Mouse (Mus musculus) midbrain, embryonic 13.5 days (tissue): ENCODE results near the gene Nrxn2. TPM values are rescaled to one million over a fixed set of nuclear protein-coding genes. Genes with fewer than 3 reads are reported as not detected.

ENCODE experiments used
- ATAC-seq: fragments of 200-750 bp; cut with Nextera tagmentation; 2 replicates; pipeline ENCODE4 v1.8.0; 2017; ENCODE audit warnings: mild to moderate bottlenecking, moderate TSS enrichment, moderate library complexity
- H3K27ac ChIP-seq: fragments of 300-500 bp; sonication (generic); 2 replicates; pipeline ENCODE4 v1.5.1; 2015; ENCODE audit warnings: inconsistent platforms, mild to moderate bottlenecking, moderate library complexity
- H3K27me3 ChIP-seq: fragments of 300-500 bp; sonication (generic); 2 replicates; pipeline ENCODE4 v1.6.1; 2015; ENCODE audit warnings: mild to moderate bottlenecking, inconsistent platforms
- H3K36me3 ChIP-seq: fragments of 300-500 bp; sonication (generic); 2 replicates; pipeline ENCODE4 v1.6.1; 2015; ENCODE audit warnings: mild to moderate bottlenecking, inconsistent platforms
- H3K4me1 ChIP-seq: fragments of 300-500 bp; sonication (generic); replicated peaks from 2 replicates; pipeline ENCODE4 v1.6.1; 2015; ENCODE audit warnings: inconsistent platforms
- H3K4me2 ChIP-seq: fragments of 300-500 bp; sonication (generic); replicated peaks from 2 replicates; pipeline ENCODE4 v1.6.1; 2015; ENCODE audit warnings: moderate library complexity, mild to moderate bottlenecking, inconsistent platforms
- H3K4me3 ChIP-seq: fragments of 300-500 bp; sonication (generic); replicated peaks from 2 replicates; pipeline ENCODE4 v1.5.1; 2015; ENCODE audit warnings: mild to moderate bottlenecking, inconsistent platforms
- H3K9ac ChIP-seq: fragments of 300-500 bp; sonication (generic); replicated peaks from 2 replicates; pipeline ENCODE4 v1.6.1; 2015; ENCODE audit warnings: mild to moderate bottlenecking, inconsistent platforms
- H3K9me3 ChIP-seq: fragments of 300-500 bp; sonication (generic); 2 replicates; pipeline ENCODE4 v1.6.1; 2016; ENCODE audit warnings: mild to moderate bottlenecking, inconsistent platforms
- WGBS: fragments of 180-500 bp; shearing (Covaris S2); methylation state at CpG from one replicate; pipeline ENCODE4 v1.1.7; 2015; 5-methylcytosine and 5-hydroxymethylcytosine counted together
- polyA plus RNA-seq: library from polyadenylated mRNA; unstranded; fragments of >200 nt; fragmentation: Nextera tagmentation; extraction: Ambion mirVana; gene quantifications from 2 replicates; pipeline ENCODE4 v1.2.1, GENCODE M21; 2015

Nrxn2 gene
- polyA plus RNA-seq, 1 experiment from 2014 or later: 24.3 TPM

DNA sequence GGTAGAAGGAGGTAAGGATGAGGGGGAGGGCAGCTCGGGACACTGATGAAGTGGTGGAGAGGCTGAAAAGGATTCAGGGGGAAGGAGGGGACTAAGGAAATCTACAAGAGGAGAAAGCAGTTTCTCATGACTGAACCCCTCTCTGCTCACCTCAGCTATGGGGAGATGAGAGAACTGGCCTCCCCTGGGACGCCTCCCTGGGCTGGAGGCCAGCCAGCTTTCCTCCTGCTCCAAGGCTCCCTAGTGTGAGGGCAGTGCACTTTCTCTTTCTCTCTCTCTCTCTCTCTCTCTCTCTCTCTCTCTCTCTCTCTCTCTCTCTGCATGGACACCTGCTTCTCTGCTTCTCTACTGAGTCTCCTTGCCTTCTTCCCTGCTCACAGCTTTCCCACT lies 82.1 kb downstream of the Nrxn2 start:
- Histone ChIP-seq H3K4me3 (peak overlapping the region; percentile 89), H3K27ac (peak overlapping the region; percentile 96), H3K27me3 (no peaks in the 10 kb centered on the region), H3K9me3 (no peaks in the 10 kb centered on the region), H3K36me3 (peaks cover 12% of the 10 kb centered on the region), H3K4me2 (peak overlapping the region; percentile 94), H3K4me1 (peaks cover 86% of the 10 kb centered on the region), H3K9ac (peak overlapping the region; percentile 100)
- ATAC-seq: no peak
- 21% methylated on average over 2 of the region's 2 CpGs for WGBS

DNA sequence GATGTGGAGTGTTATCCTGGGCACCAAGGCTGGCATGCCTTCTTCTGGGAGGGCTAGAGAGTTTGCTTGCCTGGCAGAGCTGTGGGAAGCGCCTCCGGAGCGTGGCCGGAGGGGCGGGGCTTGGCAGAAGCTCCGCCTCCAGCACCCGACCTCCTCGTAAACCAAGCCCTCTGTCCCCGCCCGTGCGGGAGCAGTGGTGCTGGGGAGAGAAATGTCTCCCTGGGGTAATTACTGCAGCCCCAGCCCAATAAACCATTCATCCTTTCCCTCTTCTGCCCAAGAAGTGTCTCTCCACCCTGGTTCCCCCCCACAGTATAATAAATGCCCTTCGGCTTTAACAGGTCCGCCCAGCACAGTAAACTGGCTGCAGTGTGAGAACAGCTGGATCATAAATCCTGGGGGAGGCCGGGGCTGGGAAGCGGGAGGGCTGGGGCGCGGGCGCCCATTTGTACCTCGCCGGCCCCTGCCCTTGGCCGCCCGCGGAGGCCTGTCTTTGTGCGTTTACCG lies 83.6 kb downstream of the Nrxn2 start:
- peak overlapping the region; percentile 81 for H3K9ac ChIP-seq
- H3K9me3 ChIP-seq: no peaks in the 10 kb centered on the region
- H3K4me3 ChIP-seq: peak overlapping the region; percentile 89
- H3K36me3 ChIP-seq: peaks cover 27% of the 10 kb centered on the region
- peaks cover 84% of the 10 kb centered on the region for H3K4me1 ChIP-seq
- peak overlapping the region; percentile 96 for H3K27ac ChIP-seq
- under 1% methylated on average over 24 of the region's 25 CpGs for WGBS
- peak; percentile 37 for ATAC-seq
- H3K4me2 ChIP-seq: peak overlapping the region; percentile 94
- H3K27me3 ChIP-seq: no peaks in the 10 kb centered on the region

DNA sequence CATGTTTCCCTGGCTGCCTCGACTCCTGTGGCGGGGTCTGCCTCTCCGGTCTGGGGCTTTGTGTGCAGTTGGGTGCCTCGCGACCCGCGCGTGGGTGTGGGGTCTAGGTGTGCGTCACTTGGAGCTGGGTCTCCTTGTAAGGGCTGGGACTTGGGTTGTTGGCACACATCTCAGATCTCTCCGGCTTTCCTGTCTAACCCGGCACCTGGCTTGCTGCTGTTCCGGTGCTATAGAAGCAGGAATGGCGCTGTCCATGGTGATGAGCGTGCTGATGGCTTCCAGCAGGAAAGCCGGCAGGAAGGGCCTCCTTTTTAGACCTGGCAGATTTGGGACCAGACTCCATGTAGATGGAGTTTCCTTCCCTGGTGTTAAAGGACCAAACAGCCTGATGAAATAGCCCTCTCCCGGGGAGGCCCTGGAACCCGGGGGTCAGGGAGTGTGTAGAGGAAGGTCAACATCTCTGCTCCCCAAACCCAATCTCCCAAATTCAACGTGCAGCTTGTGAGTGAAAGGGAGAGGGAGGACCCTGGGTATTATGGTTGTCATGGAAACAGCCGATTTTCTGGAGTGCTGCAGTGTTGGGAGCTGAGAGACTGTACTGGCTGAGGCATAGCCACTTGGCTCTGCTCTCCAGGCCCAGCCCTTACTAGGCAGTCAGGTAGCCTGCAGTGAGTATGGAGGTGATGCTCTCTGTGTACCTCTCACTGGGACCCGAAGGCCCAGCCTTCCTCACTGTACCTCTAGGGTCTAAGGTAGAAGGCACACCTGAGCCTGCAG lies 84.2 kb downstream of the Nrxn2 start:
- peak; percentile 59 for ATAC-seq
- Histone ChIP-seq H3K9ac (peak overlapping the region; percentile 81), H3K4me3 (peak overlapping the region; percentile 89), H3K36me3 (peaks cover 33% of the 10 kb centered on the region), H3K27ac (peak overlapping the region; percentile 96), H3K9me3 (no peaks in the 10 kb centered on the region), H3K4me1 (peaks cover 91% of the 10 kb centered on the region), H3K27me3 (no peaks in the 10 kb centered on the region), H3K4me2 (peak overlapping the region; percentile 94)
- WGBS: 4% methylated on average over 20 of the region's 20 CpGs

DNA sequence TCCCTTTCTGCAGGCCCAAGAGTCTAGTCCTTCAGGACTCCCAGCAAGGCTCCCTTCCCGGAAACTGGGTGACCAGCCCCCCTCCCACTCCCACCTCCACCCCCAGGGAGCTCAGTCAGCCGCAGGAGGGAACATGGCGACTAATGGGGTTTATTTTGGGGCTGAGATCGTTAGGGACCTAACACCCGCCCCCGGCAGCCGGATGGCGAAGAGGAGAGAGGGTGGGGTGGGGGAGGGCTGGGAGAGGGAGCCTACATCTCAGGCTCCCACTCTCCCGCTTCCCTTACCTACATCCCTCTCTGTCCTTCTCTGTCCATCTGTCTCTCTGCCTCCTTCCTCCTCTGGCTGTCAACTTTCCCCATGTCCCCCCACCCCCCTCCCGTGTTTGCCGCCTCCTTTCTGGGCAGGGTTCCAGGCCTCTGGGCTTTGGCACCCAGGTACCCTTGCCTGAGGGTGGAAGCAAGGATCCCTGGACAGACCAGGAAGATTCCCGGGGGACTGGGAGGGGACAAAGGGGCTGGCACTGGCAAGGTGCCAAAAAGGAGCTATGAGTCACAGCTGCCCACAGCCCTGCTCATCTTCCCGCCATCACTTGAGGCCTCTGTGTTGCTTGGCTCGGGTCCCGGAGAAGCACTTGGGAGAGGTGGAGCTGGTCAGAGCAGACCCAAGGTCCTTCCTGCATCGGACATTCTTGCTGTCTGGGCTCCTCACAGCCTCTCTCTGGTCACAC lies 85.6 kb downstream of the Nrxn2 start:
- ATAC-seq: no peak
- Histone ChIP-seq H3K4me3 (no peak overlapping the region), H3K27me3 (no peaks in the 10 kb centered on the region), H3K9ac (0 out of 2 replicates have a peak overlapping the region, but pooled peaks have one; percentile 24), H3K36me3 (peaks cover 42% of the 10 kb centered on the region), H3K4me1 (peaks cover 84% of the 10 kb centered on the region), H3K9me3 (no peaks in the 10 kb centered on the region), H3K27ac (peak overlapping the region; percentile 96; the same call in 1 of the 2 replicates), H3K4me2 (peak overlapping the region; percentile 94)
- 47% methylated on average over 16 of the region's 16 CpGs for WGBS

DNA sequence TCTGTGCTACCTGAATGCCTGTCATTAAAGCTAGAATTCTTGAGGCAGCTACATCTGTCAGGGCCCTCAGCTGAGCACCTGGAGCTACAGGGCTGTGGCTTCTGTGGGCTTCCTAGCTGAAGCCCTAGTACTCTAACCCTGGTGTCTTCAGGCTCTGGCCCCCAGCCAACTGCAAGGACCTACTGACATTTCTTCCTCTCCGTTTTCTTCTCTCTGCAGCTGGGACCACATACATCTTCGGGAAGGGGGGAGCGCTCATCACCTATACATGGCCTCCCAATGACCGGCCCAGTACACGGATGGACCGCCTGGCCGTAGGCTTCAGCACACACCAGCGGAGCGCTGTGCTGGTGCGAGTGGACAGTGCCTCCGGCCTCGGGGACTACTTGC lies 86.1 kb downstream of the Nrxn2 start:
- Histone ChIP-seq H3K9me3 (no peaks in the 10 kb centered on the region), H3K4me3 (no peak overlapping the region), H3K9ac (0 out of 2 replicates have a peak overlapping the region, but pooled peaks have one; percentile 24), H3K4me2 (no peak overlapping the region), H3K36me3 (peaks cover 47% of the 10 kb centered on the region), H3K27ac (no peak overlapping the region), H3K27me3 (no peaks in the 10 kb centered on the region), H3K4me1 (peaks cover 78% of the 10 kb centered on the region)
- 90% methylated on average over 12 of the region's 12 CpGs for WGBS
- ATAC-seq: no peak

DNA sequence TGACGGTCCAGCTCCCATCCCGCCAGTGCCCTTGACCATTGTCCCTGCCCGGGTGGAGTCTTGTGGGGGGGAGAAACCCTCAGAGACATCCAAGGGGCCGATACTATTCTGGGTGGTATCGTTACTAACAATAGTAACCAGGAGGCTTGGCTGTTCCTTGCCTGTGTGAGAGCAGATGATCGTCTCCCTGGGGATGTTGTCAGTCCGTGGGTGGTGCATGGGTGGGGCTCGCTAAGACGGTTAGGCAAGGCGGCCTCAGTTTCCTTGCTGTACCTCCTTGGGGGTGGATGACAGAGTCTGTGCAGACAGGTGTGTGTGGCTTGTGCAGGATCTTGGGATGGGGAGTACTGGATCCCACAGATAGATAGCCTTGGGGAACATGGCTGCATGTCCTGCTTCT lies 88.9 kb downstream of the Nrxn2 start:
- no peak for ATAC-seq
- H3K9me3 ChIP-seq: no peaks in the 10 kb centered on the region
- peaks cover 57% of the 10 kb centered on the region for H3K4me1 ChIP-seq
- no peak overlapping the region for H3K4me2 ChIP-seq
- H3K4me3 ChIP-seq: no peak overlapping the region
- H3K36me3 ChIP-seq: peaks cover 74% of the 10 kb centered on the region
- no peak overlapping the region for H3K27ac ChIP-seq
- no peaks in the 10 kb centered on the region for H3K27me3 ChIP-seq
- WGBS: 55% methylated on average over 10 of the region's 10 CpGs
- H3K9ac ChIP-seq: no peak overlapping the region

DNA sequence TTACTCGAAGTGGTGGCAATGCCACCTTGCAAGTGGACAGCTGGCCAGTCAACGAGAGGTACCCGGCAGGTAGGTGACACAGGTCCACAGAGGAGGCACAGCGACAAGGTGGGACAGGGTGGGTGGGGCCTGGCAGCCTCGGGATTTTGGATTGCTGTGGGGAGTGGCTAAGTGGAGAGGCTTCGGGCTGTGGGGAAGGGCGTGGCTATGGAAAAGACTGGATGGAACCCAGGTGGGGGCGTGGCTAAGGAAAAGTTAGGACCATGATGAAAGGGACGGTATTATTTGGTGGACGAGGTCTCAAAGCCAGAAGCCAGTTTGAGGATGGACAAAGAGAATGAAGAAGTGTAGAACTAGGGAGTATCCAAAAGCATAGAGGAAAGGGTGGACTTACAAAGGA lies 91.3 kb downstream of the Nrxn2 start:
- no peak overlapping the region for H3K27ac ChIP-seq
- H3K9me3 ChIP-seq: no peaks in the 10 kb centered on the region
- H3K27me3 ChIP-seq: no peaks in the 10 kb centered on the region
- no peak for ATAC-seq
- no peak overlapping the region for H3K9ac ChIP-seq
- peaks cover 89% of the 10 kb centered on the region for H3K36me3 ChIP-seq
- peaks cover 56% of the 10 kb centered on the region for H3K4me1 ChIP-seq
- H3K4me3 ChIP-seq: no peak overlapping the region
- WGBS: 78% methylated on average over 10 of the region's 10 CpGs
- H3K4me2 ChIP-seq: no peak overlapping the region

DNA sequence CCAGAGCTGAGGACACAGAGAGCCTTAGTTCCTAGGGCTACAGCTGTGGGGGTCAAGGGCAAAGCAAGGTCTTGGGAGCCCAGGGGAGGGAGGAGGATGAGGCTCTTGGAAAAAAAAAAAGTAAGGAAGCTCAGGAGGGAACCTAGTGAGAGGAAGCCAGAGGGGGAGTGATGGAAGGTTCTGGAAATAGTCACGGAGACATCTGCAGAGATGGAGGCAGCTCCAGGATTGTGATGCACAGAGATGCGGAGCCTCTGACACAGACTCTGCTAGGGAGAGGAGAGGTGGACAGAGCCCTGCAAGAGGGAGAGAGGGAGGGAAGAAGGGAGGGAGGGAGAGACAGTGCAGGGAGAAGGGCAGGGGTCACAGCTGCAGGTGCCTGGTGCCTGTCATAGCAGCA lies 92.0 kb downstream of the Nrxn2 start:
- 87% methylated on average over 2 of the region's 2 CpGs for WGBS
- Histone ChIP-seq H3K9ac (no peak overlapping the region), H3K4me1 (peaks cover 49% of the 10 kb centered on the region), H3K4me3 (no peak overlapping the region), H3K9me3 (no peaks in the 10 kb centered on the region), H3K27ac (no peak overlapping the region), H3K36me3 (peaks cover 89% of the 10 kb centered on the region), H3K27me3 (no peaks in the 10 kb centered on the region), H3K4me2 (no peak overlapping the region)
- no peak for ATAC-seq

DNA sequence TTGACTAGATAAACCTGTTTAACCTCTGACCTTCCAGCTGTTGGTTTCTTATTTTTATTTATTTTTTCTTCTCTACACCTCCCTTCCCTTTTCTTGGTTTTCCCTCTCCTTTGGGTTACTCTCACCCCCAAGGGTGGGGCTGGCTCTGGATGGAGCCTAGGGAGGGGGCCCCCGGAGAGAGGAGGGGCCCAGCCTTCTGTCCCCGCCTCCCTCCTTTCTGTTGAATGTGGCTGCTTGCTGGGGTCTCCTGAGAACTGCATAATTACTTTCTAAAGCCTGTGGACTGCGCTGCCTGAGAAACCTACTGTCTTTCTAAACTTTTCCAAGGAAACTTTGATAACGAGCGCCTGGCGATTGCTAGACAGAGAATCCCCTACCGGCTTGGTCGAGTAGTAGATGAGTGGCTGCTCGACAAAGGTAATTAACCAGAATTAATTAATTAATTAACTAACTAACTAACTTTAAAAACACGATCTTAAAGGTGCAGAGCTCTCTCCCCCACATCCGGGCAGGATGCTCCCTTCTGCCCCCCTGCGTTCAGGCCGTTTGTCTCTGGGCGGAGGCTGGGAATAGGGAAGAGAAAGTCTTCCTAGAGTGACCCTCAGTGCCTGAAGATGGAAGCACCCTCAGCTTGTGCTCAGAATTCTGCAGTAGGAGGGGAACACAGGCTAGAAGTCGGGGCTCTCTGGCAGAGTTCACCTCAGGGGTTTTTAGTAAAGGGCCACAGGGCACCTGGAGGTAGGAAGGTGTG lies 95.0 kb downstream of the Nrxn2 start:
- Histone ChIP-seq H3K9me3 (no peaks in the 10 kb centered on the region), H3K9ac (no peak overlapping the region), H3K4me3 (no peak overlapping the region), H3K4me2 (no peak overlapping the region), H3K27me3 (no peaks in the 10 kb centered on the region), H3K27ac (0 out of 2 replicates have a peak overlapping the region, but pooled peaks have one; percentile 25), H3K36me3 (peaks cover 89% of the 10 kb centered on the region), H3K4me1 (peaks cover 54% of the 10 kb centered on the region)
- no peak for ATAC-seq
- WGBS: 7% methylated on average over 15 of the region's 15 CpGs

DNA sequence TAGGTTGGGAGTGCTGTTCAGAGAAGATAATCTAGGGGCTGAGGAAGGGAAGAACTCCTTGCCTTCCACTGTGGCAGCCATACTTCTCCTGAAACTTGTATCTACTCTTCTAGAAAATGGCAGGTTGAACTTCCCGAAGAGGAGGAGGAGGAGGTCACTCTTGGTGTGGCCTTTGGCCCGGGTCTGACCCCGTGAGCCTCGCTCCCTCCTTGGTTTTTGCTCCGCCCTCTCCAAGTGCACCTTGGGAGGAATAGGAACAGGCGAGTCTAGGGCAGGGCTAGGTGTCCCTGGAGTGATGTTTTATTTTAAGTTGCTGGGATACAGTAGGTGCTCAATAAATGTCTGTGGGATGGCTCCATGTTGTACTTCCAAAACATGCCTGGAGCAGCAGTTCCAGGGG lies 96.4 kb downstream of the Nrxn2 start:
- Histone ChIP-seq H3K4me2 (no peak overlapping the region), H3K9me3 (no peaks in the 10 kb centered on the region), H3K9ac (no peak overlapping the region), H3K4me3 (no peak overlapping the region), H3K27me3 (no peaks in the 10 kb centered on the region), H3K4me1 (peaks cover 67% of the 10 kb centered on the region), H3K36me3 (peaks cover 89% of the 10 kb centered on the region), H3K27ac (no peak overlapping the region)
- no peak for ATAC-seq
- 76% methylated on average over 6 of the region's 6 CpGs for WGBS

DNA sequence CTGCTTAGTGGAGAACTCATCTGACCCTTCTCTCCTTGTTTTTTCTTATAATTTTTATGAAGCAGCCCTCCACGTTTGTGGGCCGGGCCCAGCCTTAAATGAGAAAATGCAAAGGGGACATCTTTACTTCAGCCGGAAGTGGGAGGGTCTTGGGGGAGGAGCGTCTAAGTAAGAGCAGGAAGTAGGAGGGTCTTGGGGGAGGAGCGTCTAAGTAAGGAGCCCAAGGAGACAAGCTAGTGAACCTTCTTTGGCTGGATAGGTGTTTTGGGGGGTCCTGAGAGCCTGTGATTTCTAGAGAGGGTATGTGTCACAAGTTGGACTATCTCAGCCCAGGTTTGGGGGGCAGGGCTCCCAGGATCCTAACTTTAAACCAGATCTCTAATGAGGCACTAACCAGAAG lies 96.9 kb downstream of the Nrxn2 start:
- H3K27me3 ChIP-seq: no peaks in the 10 kb centered on the region
- no peak overlapping the region for H3K27ac ChIP-seq
- whole genome bisulfite sequencing: 72% methylated on average over 5 of the region's 5 CpGs

More for the DNA sequence above, 96.9 kb downstream of the Nrxn2 start:
- ATAC-seq: no peak
- H3K4me2 ChIP-seq: no peak overlapping the region
- H3K4me3 ChIP-seq: no peak overlapping the region
- no peaks in the 10 kb centered on the region for H3K9me3 ChIP-seq
- H3K9ac ChIP-seq: no peak overlapping the region
- H3K36me3 ChIP-seq: peaks cover 89% of the 10 kb centered on the region
- peaks cover 70% of the 10 kb centered on the region for H3K4me1 ChIP-seq
